Mouse (Mus musculus): ENCODE data around the gene Gm17349. TPM values are rescaled to one million over a fixed set of nuclear protein-coding genes. Genes with fewer than 3 reads are reported as not detected.

Gm17349 gene
- not detected in 2 replicates for polyA plus RNA-seq (2014; fragmentation: Nextera tagmentation; extraction: Ambion mirVana)

DNA sequence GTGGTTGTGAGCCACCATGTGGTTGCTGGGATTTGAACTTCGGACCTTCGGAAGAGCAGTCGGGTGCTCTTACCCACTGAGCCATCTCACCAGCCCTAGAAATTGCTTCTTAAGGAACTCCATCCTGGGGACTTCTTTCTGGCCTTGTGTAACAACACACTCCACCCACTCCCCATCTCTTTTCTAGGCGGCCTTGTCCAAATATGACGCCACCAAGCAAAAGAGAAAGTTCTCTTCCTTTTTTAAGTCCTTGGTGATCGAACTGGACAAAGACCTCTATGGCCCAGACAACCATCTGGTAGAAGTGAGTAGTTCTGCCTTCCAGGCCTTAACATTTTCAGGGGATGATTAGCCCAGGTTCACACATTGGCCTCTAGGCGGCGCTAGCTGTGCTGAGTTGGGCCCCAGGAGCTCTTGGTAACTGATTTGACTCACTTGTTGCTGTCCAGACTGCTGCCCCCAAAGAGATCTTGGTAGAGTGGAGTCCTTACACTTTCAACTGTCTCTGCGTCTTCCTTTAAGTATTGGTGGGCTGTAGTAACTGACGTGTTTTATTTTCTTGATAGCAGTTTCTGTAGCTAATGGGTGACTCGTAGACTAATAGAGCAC is at the start of gene Gm17349:
Gm17349 (minus strand) TSS at position 51 of the 609 bp plus-strand sequence.
- Histone ChIP-seq H3K27me3 (ENCODE audit: control insufficient read depth, insufficient read depth, low read length) (no peaks in the 10 kb centered on the region), H3K9ac (replicated peaks; ENCODE audit: low read length) (peak within 1 kb of the TSS; percentile 34), H3K9me3 (replicated peaks; ENCODE audit: control insufficient read depth, low read length) (no peaks in the 10 kb centered on the region), H3K4me2 (ENCODE audit: low read depth, low read length) (peak within 1 kb of the TSS; percentile 29), H3K27ac (replicated peaks; ENCODE audit: low read depth, low read length) (peak within 1 kb of the TSS; percentile 20; the same call in 1 of the 2 replicates), H3K4me1 (ENCODE audit: control insufficient read depth, insufficient read depth, low read length) (no peaks in the 10 kb centered on the region; the same call in none of the 2 replicates), H3K4me3 (ENCODE audit: low read depth, low read length) (no peak within 1 kb of the TSS), H3K36me3 (replicated peaks; ENCODE audit: control insufficient read depth, insufficient read depth, low read depth, low read length) (peaks cover 24% of the 10 kb centered on the region)
- WGBS, result 68% methylated on average over 11 of the region's 11 CpGs
- ATAC-seq (replicated peaks; ENCODE audit: insufficient number of reproducible peaks, low FRiP score, low TSS enrichment, low read depth) (no peak), DNase-seq (ENCODE audit: low spot score) (peak; percentile 74)

DNA sequence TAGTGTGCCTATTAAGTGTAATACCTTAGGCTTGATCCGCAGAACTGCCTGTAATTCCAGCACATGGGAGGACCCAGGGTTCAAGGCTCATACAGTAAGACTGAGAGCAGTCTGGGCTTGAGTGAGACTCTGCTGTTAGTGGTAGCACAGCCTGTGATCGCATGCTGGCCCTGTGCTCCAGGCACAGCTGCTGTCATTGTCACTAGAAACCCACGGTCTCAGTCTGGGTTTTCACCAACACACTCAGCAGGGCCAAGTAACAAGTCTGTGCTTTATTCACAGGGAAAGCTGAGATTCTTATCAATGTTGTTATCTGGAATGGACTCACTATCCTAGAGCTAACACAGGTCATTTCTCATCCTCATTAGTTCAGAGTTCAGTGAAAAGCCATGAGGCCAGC is 48.9 kb upstream of the Gm17349 start:
- WGBS, result 92% methylated on average over 3 of the region's 3 CpGs
- Histone ChIP-seq H3K4me3 (ENCODE audit: low read depth, low read length) (no peak overlapping the region), H3K9me3 (replicated peaks; ENCODE audit: control insufficient read depth, low read length) (no peaks in the 10 kb centered on the region), H3K27ac (replicated peaks; ENCODE audit: low read depth, low read length) (no peak overlapping the region), H3K27me3 (ENCODE audit: control insufficient read depth, insufficient read depth, low read length) (no peaks in the 10 kb centered on the region), H3K4me1 (ENCODE audit: control insufficient read depth, insufficient read depth, low read length) (no peaks in the 10 kb centered on the region), H3K9ac (replicated peaks; ENCODE audit: low read length) (no peak overlapping the region), H3K4me2 (ENCODE audit: low read depth, low read length) (no peak overlapping the region), H3K36me3 (replicated peaks; ENCODE audit: control insufficient read depth, insufficient read depth, low read depth, low read length) (no peaks in the 10 kb centered on the region)
- no peak for DNase-seq (ENCODE audit: low spot score)
- no peak for ATAC-seq (replicated peaks; ENCODE audit: insufficient number of reproducible peaks, low FRiP score, low TSS enrichment, low read depth)

DNA sequence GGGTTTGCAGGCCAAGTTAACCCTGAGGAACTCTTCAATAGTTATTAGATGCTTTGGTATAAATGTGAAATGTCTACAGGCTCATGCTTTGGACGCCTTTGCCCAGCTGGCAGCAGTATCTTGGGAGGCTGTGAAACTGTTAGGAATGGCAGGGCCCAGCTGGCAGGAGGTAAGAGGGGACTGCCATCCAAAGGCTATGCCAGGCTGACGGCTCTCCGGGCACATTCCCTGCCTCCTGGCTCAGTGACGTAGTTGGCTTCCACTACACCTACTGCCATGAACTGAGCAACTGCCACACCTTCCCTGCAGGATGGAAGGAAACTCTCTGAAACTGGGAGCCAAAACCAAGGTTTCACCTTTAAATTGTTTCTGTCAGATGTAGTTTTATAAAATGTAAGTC is 34.9 kb upstream of the Gm17349 start:
- no peaks in the 10 kb centered on the region for H3K9me3 ChIP-seq (replicated peaks; ENCODE audit: control insufficient read depth, low read length)
- no peak for ATAC-seq (replicated peaks; ENCODE audit: insufficient number of reproducible peaks, low FRiP score, low TSS enrichment, low read depth)
- H3K4me3 ChIP-seq (ENCODE audit: low read depth, low read length), result no peak overlapping the region
- no peak for DNase-seq (ENCODE audit: low spot score)
- no peaks in the 10 kb centered on the region for H3K27me3 ChIP-seq (ENCODE audit: control insufficient read depth, insufficient read depth, low read length)
- no peaks in the 10 kb centered on the region for H3K4me1 ChIP-seq (ENCODE audit: control insufficient read depth, insufficient read depth, low read length)
- H3K9ac ChIP-seq (replicated peaks; ENCODE audit: low read length), result no peak overlapping the region
- no peaks in the 10 kb centered on the region; the same call in none of the 2 replicates for H3K36me3 ChIP-seq (replicated peaks; ENCODE audit: control insufficient read depth, insufficient read depth, low read depth, low read length)
- H3K4me2 ChIP-seq (ENCODE audit: low read depth, low read length), result no peak overlapping the region
- WGBS, result 90% methylated on average over 4 of the region's 4 CpGs
- no peak overlapping the region for H3K27ac ChIP-seq (replicated peaks; ENCODE audit: low read depth, low read length)

DNA sequence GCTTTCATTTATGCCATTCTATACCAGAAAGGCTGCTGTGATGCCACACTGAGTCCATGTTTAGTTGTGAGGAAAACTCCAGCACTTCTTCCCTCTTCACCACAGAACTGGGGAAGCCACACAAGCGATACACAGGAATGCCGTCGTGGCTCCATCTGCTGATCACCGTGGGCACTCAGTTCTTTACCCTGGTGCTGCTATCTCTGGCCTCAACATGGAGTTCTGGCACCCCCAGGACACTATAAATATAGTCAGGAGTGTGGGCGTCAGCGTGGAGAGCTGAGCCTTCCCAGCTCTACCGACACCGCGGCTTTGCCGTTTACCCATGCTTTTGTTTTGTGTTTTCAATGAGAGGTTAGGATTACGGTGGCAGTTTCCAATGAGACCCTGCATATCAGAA is 31.4 kb upstream of the Gm17349 start:
- Histone ChIP-seq H3K27ac (replicated peaks; ENCODE audit: low read depth, low read length) (no peak overlapping the region), H3K27me3 (ENCODE audit: control insufficient read depth, insufficient read depth, low read length) (no peaks in the 10 kb centered on the region), H3K4me2 (ENCODE audit: low read depth, low read length) (no peak overlapping the region), H3K36me3 (replicated peaks; ENCODE audit: control insufficient read depth, insufficient read depth, low read depth, low read length) (no peaks in the 10 kb centered on the region; the same call in none of the 2 replicates), H3K9ac (replicated peaks; ENCODE audit: low read length) (no peak overlapping the region), H3K4me3 (ENCODE audit: low read depth, low read length) (no peak overlapping the region), H3K9me3 (replicated peaks; ENCODE audit: control insufficient read depth, low read length) (no peaks in the 10 kb centered on the region), H3K4me1 (ENCODE audit: control insufficient read depth, insufficient read depth, low read length) (no peaks in the 10 kb centered on the region)
- ATAC-seq (replicated peaks; ENCODE audit: insufficient number of reproducible peaks, low FRiP score, low TSS enrichment, low read depth) (no peak), DNase-seq (ENCODE audit: low spot score) (no peak)
- 94% methylated on average over 11 of the region's 11 CpGs for WGBS

- Histone ChIP-seq H3K9me3 (replicated peaks; ENCODE audit: control insufficient read depth, low read length) (no peaks in the 10 kb centered on the region), H3K9ac (replicated peaks; ENCODE audit: low read length) (no peak overlapping the region), H3K4me3 (ENCODE audit: low read depth, low read length) (no peak overlapping the region), H3K36me3 (replicated peaks; ENCODE audit: control insufficient read depth, insufficient read depth, low read depth, low read length) (no peaks in the 10 kb centered on the region; the same call in 1 of the 2 replicates), H3K4me1 (ENCODE audit: control insufficient read depth, insufficient read depth, low read length) (no peaks in the 10 kb centered on the region), H3K27me3 (ENCODE audit: control insufficient read depth, insufficient read depth, low read length) (no peaks in the 10 kb centered on the region), H3K4me2 (ENCODE audit: low read depth, low read length) (no peak overlapping the region), H3K27ac (replicated peaks; ENCODE audit: low read depth, low read length) (no peak overlapping the region)
- ATAC-seq (replicated peaks; ENCODE audit: insufficient number of reproducible peaks, low FRiP score, low TSS enrichment, low read depth) (no peak), DNase-seq (ENCODE audit: low spot score) (no peak)
- 93% methylated on average over 2 of the region's 2 CpGs for WGBS
Measured at GRCm38 (mm10) chr15:99735631-99736030, 30.3 kb upstream of the Gm17349 start.

- no peaks in the 10 kb centered on the region for H3K27me3 ChIP-seq (ENCODE audit: control insufficient read depth, insufficient read depth, low read length)
- H3K4me1 ChIP-seq (ENCODE audit: control insufficient read depth, insufficient read depth, low read length), result no peaks in the 10 kb centered on the region
- no peaks in the 10 kb centered on the region; the same call in 1 of the 2 replicates for H3K36me3 ChIP-seq (replicated peaks; ENCODE audit: control insufficient read depth, insufficient read depth, low read depth, low read length)
- no peaks in the 10 kb centered on the region for H3K9me3 ChIP-seq (replicated peaks; ENCODE audit: control insufficient read depth, low read length)
- DNase-seq (ENCODE audit: low spot score), result no peak
- H3K4me3 ChIP-seq (ENCODE audit: low read depth, low read length), result no peak overlapping the region
- WGBS, result 94% methylated on average over 5 of the region's 5 CpGs
- H3K4me2 ChIP-seq (ENCODE audit: low read depth, low read length), result no peak overlapping the region
- ATAC-seq (replicated peaks; ENCODE audit: insufficient number of reproducible peaks, low FRiP score, low TSS enrichment, low read depth), result no peak
- H3K9ac ChIP-seq (replicated peaks; ENCODE audit: low read length), result no peak overlapping the region
- H3K27ac ChIP-seq (replicated peaks; ENCODE audit: low read depth, low read length), result no peak overlapping the region
Measured at GRCm38 (mm10) chr15:99733186-99733585, 27.9 kb upstream of the Gm17349 start.

GRCm38 (mm10) chr15:99731678-99732077 is 26.4 kb upstream of the Gm17349 start:
- WGBS, result 93% methylated on average over 3 of the region's 3 CpGs
- Histone ChIP-seq H3K27me3 (ENCODE audit: control insufficient read depth, insufficient read depth, low read length) (no peaks in the 10 kb centered on the region), H3K9ac (replicated peaks; ENCODE audit: low read length) (no peak overlapping the region), H3K4me2 (ENCODE audit: low read depth, low read length) (no peak overlapping the region), H3K27ac (replicated peaks; ENCODE audit: low read depth, low read length) (no peak overlapping the region), H3K36me3 (replicated peaks; ENCODE audit: control insufficient read depth, insufficient read depth, low read depth, low read length) (no peaks in the 10 kb centered on the region; the same call in 1 of the 2 replicates), H3K4me3 (ENCODE audit: low read depth, low read length) (no peak overlapping the region), H3K9me3 (replicated peaks; ENCODE audit: control insufficient read depth, low read length) (no peaks in the 10 kb centered on the region), H3K4me1 (ENCODE audit: control insufficient read depth, insufficient read depth, low read length) (no peaks in the 10 kb centered on the region)
- ATAC-seq (replicated peaks; ENCODE audit: insufficient number of reproducible peaks, low FRiP score, low TSS enrichment, low read depth), result no peak
- DNase-seq (ENCODE audit: low spot score), result no peak

- H3K9ac ChIP-seq (replicated peaks; ENCODE audit: low read length), result no peak overlapping the region
- H3K36me3 ChIP-seq (replicated peaks; ENCODE audit: control insufficient read depth, insufficient read depth, low read depth, low read length), result no peaks in the 10 kb centered on the region; the same call in 1 of the 2 replicates
- H3K9me3 ChIP-seq (replicated peaks; ENCODE audit: control insufficient read depth, low read length), result no peaks in the 10 kb centered on the region
- H3K27me3 ChIP-seq (ENCODE audit: control insufficient read depth, insufficient read depth, low read length), result no peaks in the 10 kb centered on the region
- H3K4me3 ChIP-seq (ENCODE audit: low read depth, low read length), result no peak overlapping the region
- DNase-seq (ENCODE audit: low spot score), result no peak
- ATAC-seq (replicated peaks; ENCODE audit: insufficient number of reproducible peaks, low FRiP score, low TSS enrichment, low read depth), result no peak
- WGBS, result 91% methylated on average over 2 of the region's 2 CpGs
- H3K4me1 ChIP-seq (ENCODE audit: control insufficient read depth, insufficient read depth, low read length), result 0 out of 2 replicates have a peak, but pooled peaks cover 2% of the 10 kb centered on the region
- no peak overlapping the region for H3K4me2 ChIP-seq (ENCODE audit: low read depth, low read length)
- H3K27ac ChIP-seq (replicated peaks; ENCODE audit: low read depth, low read length), result no peak overlapping the region
Measured at GRCm38 (mm10) chr15:99731167-99731566, 25.9 kb upstream of the Gm17349 start.
